Mouse (Mus musculus) CD4-positive, CD25-positive, alpha-beta regulatory T cell, adult 2 months (primary cell): ENCODE measurements around the gene Prkg1.
"Not testable (repeated sequence)": the region's sequence is repeated elsewhere in the genome, so short reads cannot be mapped to it uniquely, and the experiment has no call there.

Source experiments
- DNase-seq: peaks from one replicate; pipeline ENCODE4 v3.0.0-alpha.2; 2012; ENCODE audit warnings: low read depth, low spot score

Prkg1 gene

DNA sequence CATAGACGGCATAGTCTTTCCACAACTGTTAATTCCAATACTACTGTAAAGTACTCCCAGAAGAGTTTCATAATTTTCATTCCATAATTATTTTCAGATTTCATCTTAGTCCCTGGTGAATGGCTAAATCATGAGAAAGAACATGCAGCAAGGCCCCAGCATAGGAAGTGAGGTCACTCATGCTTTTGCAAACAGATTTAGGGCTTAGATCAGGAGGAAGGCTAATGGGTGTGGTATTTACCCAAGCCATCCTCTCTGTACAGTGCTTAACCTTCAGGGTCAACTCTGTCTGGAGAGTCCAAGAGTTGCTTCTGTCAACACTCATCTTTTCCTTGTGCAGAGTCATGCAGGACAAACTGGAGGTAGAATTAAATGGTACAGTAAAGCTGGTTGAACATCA, 331.4 kb downstream of the Prkg1 start:
- no peak for DNase-seq

DNA sequence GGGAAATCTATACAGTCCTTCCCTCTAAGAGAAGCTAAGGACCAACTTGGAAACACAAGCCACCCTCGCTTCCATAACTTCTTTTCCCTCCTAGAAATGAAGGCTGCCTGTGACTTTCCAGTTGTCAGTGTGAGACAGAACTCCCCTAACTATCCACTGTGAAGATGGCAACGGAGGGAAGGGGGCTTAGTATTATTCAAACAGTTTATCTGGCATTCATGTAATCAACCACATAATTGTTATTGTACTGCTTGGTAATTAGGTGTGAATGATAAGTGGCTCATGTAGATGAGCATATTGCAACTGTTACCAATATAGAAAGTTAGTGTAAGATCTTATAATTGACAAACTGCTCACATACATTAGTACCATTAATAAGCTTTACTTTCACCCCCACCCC, 333.4 kb downstream of the Prkg1 start:
- DNase-seq, result no peak

DNA sequence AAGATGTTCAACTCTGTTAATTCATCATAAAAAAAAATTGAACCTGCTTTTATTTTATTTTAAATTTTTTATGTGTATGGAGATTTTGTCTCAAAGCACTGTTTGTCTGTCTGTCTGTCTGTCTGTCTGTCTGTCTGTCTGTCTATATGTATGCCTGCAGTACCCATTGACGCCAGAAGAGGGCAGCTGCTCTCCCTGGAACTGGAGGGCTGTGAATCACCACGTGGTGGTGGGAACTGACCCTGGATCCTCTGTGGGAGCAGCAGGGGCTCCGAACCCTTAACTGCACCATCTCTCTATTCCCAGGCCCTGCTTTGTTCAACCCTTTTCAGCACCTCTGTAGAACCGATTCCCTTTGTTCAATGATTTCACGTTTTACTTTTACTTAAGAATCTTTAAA, 338.7 kb downstream of the Prkg1 start:
- DNase-seq, result peak; percentile 29

DNA sequence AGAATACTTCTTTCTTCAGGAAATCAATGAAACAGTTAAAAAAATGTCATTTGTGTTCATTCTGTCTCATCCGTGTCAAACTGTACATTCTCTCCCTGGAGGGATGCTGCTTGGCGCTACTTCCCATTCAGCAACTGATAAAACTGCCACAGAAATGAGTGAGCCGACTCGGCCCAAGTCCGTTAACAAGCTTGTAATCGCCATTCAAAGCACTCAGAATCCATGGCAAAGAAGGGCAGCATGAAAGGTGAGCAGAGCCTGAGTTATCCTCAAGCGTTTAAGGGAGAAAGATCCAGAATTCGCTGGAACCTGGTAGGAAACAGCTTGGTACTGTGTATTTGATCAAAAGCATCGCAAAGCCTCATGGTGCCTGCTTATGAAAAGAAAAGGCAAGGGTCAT, 339.6 kb downstream of the Prkg1 start:
- DNase-seq, result no peak

DNA sequence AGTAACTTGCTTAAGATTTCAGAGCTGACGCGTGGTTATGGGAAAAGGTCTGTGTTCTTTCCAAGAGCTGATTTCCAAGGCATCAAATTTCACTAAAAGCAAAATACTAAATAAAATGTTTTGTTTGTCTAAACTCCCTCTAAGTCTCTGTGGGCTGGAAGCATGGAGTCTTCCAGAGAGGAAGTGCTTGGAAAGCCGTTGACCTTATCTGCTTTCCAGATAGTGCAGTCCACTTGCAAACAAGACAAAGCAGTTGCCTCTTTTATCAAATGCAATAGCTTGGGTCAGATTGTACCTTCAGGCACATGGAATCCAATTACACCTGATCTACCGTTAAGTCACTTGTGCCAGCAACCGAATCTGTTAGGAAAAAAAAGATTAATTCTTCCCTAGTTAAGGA, 340.5 kb downstream of the Prkg1 start:
- DNase-seq, result no peak

DNA sequence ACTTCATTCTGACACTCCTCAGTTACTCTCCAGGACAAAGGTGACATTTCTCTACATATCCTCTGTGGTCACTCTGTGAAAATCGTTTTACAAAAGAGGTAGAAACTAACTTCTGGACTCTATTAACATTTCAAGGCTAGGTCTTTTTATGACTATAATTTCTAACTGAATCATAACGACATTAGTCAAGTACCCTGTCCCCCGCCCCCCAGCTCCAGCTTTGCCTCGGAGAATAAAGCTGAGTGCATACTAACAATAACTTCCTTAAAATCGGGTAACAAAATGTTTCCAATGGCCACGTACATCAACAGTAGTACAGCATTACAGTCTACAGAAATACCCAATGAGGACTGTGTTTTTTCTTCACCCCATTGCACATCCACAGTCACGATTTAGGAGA, 351.3 kb downstream of the Prkg1 start:
- no peak for DNase-seq

DNA sequence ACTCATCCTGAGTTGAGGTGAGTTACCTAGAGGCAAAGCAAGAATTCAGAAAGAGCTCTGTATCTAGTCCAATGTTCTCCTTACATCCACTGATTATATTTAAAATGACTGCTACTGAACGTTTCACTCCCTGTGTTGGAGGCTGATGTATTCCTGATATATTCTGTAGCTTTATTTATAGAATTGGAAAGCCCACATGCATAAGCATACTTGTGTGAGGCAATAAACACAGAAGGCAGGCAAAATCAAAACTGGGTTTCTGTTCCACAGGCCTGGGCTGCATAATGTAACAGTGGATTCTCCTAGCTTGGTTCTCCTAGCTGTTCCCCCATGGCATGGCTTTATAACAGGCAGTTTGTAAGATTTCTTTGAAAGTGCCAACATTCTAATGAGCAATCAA, 368.7 kb downstream of the Prkg1 start:
- no peak for DNase-seq

DNA sequence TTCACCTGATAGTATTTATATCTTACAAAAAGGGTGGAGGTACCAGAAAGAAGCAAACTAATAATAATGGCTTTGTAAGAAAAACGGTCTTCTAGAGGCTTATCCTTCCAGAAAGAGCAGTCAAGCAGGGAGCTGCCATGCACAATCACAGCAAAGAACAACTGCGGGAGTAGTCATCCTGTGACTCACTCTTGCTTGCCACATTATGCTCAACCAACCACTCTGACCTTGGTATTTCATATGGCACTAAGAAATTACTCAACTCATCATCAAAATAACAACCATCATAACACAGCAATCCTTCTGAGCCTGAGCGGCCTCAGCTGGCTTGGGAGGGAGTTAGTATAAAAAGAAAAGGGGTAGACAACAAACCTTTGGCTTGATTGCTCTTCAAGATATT, 379.5 kb downstream of the Prkg1 start:
- no peak for DNase-seq

DNA sequence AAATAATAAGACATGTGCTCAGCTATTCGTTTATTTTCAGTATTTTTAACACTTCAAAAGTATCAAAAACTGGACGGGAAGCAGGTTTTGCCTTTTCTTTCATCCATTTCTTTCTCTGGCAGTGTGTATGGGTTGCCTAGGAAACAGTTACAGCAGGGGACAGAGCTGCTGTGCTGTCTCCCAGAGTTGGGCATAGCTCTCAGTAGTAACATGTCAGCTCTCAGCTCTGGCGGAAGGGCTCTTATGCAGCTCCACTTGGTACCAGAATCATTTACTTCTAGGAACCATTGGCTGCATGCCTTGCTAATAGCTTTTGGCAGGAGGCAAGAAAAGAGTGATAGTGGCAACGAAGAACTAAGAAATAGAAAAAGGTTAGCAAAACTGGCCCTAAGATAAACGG, 381.0 kb downstream of the Prkg1 start:
- no peak for DNase-seq

DNA sequence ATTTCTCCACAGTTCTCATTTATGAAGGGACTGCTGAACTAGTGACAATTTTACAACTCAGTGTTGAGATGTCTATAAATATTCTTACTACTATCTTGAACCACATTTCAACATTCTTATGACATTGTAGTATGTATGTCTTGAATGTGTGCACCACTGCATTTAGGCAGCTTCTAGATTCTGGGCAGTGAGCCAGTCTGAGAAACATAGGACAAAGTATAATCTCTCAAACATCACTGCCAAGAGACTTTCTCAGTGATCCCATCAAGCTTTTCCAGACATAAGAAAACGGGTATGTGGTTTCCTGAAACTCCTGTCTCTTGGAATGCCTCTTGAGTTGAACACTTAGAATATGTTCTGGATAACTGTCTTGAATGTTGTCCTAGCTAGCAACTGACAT, 394.7 kb downstream of the Prkg1 start:
- no peak for DNase-seq

DNA sequence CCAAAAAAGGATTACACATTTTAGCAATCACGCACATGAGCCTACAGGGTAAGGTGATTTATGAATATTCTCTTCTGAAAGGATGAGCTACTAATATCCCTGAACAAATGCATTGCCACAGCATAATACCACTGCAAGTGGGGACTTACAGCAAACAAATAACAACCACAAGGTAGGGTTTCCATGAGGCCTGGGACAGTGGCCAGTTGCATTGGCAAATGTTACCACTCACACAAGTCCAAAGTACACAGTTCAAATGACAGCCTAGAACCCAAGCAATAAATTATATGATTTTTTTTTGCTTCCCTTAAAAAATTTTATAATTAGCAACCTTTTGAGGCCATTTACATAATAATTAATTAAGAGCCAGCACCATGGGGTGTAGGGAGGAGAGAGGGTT, 395.7 kb downstream of the Prkg1 start:
- no peak for DNase-seq

DNA sequence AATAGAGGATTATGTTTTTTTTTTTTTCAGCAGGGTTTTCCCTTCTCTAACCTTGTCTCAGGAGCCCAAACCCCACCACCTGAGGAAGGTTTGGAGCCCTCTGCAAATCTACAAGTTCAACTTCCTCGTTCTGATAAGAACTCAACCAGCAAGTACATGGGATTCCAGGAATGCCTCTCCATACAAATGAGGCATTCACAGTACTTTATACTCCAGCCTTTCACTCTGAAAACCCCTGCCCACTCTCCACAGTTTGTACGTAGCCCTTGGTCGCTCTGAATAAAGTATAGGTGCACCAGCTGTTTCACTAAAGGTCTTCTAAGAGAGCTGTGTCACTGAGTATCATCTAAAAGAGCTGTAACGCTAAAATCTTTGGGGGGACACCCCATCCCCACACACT, 402.8 kb downstream of the Prkg1 start:
- DNase-seq, result no peak

DNA sequence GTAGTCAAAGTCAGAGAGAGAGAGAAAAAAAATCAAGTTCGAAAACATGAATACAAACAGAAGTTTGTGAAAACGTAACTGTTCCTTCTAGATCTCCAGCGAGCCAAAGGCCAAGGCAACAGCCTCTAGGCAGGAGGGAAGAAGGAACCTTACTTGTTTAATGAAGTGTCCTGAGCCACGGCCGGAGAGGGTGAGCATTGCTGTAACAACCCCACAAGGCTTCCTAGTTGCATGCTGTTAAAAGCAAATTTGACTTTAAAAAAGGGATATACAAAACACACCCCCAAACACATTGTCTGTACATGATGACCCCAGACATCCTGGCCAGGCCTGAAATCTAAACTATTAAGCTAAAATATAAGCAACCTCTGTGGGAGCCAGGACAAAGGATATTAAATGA, 403.3 kb downstream of the Prkg1 start:
- no peak for DNase-seq

DNA sequence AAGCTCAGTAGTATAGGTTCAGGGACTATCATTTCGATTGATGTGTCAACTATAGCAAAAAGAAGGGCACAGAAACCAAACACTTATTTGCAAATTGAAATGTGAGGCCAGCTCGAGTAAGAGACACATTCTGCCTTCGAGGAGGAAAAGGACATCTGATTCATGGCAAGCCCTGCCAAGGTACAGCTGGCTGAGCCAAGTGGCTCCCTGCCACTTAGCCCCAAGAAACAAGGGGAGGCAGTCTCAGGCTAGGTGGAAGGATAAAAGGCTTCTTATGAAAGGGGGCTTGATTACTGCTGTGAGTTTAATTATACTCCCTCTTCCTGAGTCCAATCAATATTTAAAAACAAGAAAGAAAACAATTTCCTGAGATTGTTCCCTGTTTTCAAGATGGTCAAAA, 403.7 kb downstream of the Prkg1 start:
- no peak for DNase-seq

DNA sequence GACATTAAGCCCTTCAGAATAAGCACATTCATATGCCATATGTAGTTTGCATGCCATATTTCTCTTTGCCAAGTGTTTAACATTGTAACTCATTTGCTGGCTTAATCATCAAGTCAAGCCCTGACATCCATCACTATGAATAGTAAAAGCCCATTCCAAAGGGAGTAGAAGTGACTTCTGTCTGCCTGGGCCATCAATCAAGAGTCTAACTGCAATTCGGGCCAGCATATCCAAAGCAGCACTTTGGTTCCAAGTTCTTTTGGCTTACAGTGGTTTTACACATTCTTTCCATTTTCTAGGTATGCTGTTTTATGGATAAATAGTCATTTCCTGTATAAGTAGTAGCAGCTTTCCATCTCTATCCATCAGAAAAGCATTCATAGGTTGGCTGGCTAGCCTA, 409.9 kb downstream of the Prkg1 start:
- no peak for DNase-seq

DNA sequence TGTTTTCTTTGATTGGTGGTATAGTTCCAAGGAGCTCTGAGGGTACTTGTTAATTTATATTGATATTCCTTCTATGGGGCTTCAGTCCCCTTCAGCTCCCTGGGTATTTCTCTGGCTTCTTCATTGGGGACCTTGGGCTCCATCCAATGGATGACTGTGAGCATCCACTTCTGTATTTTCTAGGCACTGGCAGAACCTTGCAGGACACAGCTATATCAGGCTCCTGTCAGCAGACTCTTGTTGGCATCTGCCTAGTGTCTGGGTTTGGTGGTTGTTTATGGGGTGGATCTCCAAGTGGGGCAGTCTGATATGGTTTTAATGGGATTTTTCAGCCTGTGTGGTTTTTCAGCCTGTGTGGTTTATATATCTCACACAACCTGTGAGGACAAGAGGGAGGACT, 412.0 kb downstream of the Prkg1 start:
- not testable (repeated sequence) for DNase-seq

DNA sequence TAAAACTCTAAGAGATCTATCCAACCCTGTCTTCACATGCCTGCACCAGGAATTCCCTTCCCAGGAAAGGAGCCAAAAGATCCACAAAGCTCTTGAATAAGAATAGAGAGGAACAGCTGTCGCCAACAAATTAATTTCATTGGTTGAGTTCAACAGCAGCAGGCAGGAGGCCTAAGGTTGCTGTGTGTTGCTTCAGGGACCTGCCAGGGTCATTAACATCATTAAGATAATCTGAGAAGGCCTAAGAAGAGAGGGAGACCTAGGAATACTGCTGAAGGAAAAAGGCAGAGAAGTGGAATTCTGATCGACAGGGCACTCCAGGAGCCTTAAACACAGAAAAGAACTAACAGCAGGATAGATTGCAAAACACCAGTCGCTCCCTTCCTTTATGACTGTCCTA, 413.0 kb downstream of the Prkg1 start:
- DNase-seq, result no peak

DNA sequence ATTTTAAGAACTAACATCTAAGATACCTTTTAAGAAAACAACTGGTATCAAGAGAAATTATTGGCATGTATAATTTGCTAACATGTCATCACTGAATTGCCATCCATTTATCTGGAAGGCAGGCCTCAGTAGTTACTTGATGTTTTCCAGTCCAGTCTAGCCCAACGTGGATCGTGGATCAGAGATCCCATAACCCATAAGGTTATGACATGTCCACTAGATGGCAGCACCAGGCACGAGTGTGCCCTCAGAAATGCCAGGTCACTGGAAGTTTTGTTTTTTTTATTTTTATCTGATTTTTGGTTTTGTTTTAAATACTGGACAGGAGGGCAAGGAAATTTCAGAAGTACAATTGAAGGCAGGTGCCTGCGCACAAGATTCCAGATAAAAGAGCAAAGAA, 422.7 kb downstream of the Prkg1 start:
- peak; percentile 80 for DNase-seq

DNA sequence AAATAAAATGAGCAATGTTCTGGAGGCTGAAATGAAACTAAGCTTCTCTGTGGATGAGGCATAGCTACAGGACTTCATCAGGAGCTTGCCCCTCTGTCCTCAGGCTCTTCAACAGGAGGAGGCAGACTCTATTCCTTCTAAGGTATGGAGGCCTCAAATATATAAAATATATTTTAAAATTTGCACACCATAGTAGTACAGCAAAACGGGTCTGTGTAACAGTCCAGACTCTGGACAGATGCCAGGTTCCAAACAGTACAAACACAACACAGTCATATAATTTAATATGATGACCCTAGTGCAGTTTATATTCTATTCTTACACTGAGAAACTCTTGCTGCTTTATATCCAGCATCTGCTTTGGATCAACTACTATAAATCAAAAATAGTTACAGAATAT, 423.9 kb downstream of the Prkg1 start:
- DNase-seq, result no peak

DNA sequence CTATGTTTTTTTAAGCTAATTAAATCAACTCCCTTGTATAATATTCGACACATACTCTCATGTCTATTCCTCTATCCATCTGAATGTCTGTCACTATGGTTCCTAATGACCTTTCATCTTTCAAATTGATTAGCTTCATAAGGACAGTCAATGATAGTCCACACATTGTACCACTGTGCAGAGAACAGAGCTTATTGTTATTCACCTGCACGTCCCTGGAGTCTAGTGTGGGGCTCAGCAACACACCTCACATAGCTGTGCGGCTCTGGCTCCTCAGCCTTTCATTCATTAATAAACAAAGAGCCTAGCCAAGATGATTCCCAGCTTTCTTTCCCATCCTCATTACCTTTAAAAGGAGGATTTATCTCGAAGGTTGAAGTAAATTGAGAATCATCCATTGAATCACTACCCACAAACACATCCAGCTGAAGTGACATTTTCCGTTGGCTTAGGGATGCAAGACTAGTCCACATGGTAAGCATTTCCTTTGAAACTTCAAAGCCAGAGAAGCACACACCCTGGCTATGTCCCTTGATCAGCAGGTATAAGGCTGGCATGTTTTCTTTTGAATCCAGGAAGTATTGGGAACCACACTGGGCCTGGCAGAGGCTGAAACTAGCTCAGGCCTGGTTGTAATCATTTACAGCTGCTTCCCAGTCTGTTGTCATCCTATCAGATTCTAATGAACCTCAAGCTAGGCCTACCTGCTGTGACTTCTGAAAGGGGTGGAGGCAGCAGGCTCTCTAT, 426.3 kb downstream of the Prkg1 start:
- no peak for DNase-seq

DNA sequence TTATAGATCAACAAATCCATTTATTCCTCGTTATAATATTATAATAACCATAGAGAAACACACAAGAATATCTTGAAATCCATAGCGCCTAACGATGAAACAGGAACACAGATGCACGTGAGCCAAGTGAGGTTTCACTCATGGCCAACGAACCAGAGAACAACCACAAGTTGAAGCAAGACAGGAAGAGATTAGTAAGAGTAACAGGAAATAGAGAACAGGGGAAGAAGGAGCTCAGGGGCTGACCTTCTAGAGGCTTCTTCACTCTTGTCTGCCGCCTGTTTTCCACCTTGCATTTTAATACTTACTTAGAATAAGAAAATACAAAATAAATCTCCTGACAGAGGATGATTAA, 427.0 kb downstream of the Prkg1 start:
- peak; percentile 70 for DNase-seq

DNA sequence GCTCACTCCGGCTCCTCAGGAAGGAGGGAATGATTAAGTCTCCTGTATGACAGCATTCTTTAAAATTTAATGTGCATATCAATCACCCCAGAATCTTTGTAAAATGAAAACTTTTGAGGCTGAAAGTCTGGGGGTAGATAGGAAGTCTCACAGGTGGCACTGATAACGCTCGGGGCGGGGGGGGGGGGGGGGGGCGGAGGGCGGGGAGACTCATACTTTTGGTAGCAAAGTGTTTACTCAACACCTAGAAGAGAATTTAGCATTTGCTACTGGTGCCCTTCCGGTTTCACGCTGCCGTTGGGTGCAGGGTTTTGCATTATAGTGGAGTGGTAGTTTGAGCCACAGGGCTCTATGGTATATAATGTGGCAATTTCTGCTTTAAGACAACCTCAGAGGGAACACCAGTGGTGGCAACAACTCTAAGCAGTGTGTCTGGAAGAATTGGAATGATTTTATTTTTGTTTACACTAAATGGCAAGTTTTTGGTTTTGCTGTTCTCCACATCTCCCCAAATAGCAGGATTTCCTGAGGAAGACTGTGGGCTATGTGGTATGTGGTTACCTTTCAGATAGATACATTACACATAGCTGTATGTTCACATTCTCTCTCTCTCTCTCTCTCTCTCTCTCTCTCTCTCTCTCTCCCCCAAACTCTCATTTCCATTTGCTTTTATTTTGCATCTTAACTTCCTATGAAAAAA, 427.5 kb downstream of the Prkg1 start:
- DNase-seq, result peak; percentile 65

DNA sequence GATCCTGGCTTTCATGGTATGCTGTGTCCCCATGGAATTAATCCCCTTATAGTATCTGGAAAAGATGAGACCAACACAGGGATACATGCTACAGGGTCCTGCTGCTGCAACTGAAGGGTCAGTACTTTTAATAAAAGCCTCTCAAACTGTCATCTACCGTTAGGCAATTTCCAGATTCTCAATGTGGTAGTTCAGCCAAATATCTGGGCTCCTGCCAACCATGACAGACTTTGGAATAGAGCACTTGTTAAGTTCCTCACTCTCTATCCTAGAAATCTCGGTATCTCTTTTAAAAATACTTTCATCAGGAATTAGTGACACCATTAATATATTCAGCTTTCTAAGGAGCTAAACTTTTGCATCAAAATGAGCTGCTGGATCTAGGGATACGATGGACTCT, 428.5 kb downstream of the Prkg1 start:
- no peak for DNase-seq

DNA sequence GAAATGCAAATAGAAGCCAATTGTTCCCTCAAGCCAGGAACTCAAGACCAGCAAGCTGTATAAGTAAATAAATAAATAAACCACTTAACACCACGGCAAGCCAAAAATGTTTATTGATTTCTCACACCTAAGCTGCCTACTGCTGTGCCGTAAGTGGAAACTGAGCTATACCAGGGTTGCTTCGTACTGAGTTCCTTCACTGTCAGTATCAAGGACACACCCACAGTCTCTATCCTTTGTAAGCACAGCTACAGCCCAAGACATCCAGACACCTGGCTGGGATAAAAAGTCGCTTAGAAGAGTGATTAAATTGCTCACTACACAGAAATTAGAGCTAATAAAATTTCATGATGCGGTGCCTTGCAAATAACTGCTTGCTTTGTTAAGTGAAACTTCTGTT, 434.9 kb downstream of the Prkg1 start:
- DNase-seq, result no peak
